Mouse (Mus musculus) CH12.LX (cell line): ENCODE data around the gene Cog3. TPM values are rescaled to one million over a fixed set of nuclear protein-coding genes. Genes with fewer than 3 reads are reported as not detected.

Source experiments
- DNase-seq: peaks from one replicate; pipeline ENCODE4 v3.0.0-alpha.2; 2013; ENCODE audit errors: extremely low read depth
- H3K27ac ChIP-seq: 2 replicates; pipeline ENCODE4 v1.5.1; 2012; ENCODE audit warnings: low read depth, mild to moderate bottlenecking, control low read depth, moderate library complexity; ENCODE audit not compliant: insufficient read depth
- H3K27me3 ChIP-seq: replicated peaks from 2 replicates; pipeline ENCODE3; 2012; ENCODE audit warnings: inconsistent platforms
- H3K36me3 ChIP-seq, 2 experiments: replicated peaks in 1 of 2; 2 replicates each; pipeline versions ENCODE3 to v1.6.1; 2012; ENCODE audit warnings: inconsistent platforms in 1 of 2, low read length in 1 of 2, mild to moderate bottlenecking in 1 of 2, mixed read lengths in 1 of 2, moderate library complexity in 1 of 2; ENCODE audit not compliant: control insufficient read depth in 1 of 2, insufficient read depth in 1 of 2
- H3K4me1 ChIP-seq, 2 experiments: 2 replicates each; pipeline ENCODE4 v1.6.1; 2012; ENCODE audit warnings: inconsistent platforms in 1 of 2, moderate library complexity in 1 of 2; ENCODE audit not compliant: insufficient read depth in 2 of 2, control insufficient read depth in 1 of 2
- H3K4me2 ChIP-seq: 2 replicates; pipeline ENCODE4 v1.6.1; 2012; ENCODE audit warnings: low read depth, mild to moderate bottlenecking, control low read depth; ENCODE audit not compliant: poor library complexity, insufficient read depth, severe bottlenecking
- H3K4me3 ChIP-seq, 3 experiments: fragments of 150-350 bp in 1 of 3; sonication (generic) in 1 of 3; replicated peaks in 1 of 3; 2 replicates each; pipeline versions ENCODE3 to v1.5.1; 2011 to 2012; ENCODE audit warnings: low read depth in 2 of 3, low read length in 2 of 3, mild to moderate bottlenecking in 2 of 3, moderate library complexity in 2 of 3, control low read depth in 1 of 3, improper control_type of control experiment in 1 of 3, inconsistent platforms in 1 of 3, mixed read lengths in 1 of 3; ENCODE audit not compliant: poor library complexity in 1 of 3
- H3K79me2 ChIP-seq: replicated peaks from 2 replicates; pipeline ENCODE4 v1.6.1; 2012; ENCODE audit warnings: mild to moderate bottlenecking, moderate library complexity; ENCODE audit not compliant: control insufficient read depth, poor library complexity, insufficient read depth, severe bottlenecking; ENCODE audit errors: extremely low read depth
- H3K9ac ChIP-seq: 2 replicates; pipeline ENCODE4 v1.6.1; 2012; ENCODE audit warnings: low read depth, mild to moderate bottlenecking, control low read depth, moderate library complexity; ENCODE audit not compliant: insufficient read depth
- H3K9me3 ChIP-seq: replicated peaks from 2 replicates; pipeline ENCODE3; 2012; ENCODE audit warnings: low read length, inconsistent platforms, mixed read lengths
- CHD1 ChIP-seq: IDR thresholded peaks from 2 replicates; pipeline ENCODE4 v1.6.1; 2012; ENCODE audit warnings: low read depth, low read length, improper control_type of control experiment, inconsistent platforms
- ELF1 ChIP-seq: IDR thresholded peaks from 2 replicates; pipeline ENCODE4 v1.6.1; 2014; ENCODE audit warnings: low read depth, mild to moderate bottlenecking, inconsistent platforms, low read length, improper control_type of control experiment
- EP300 ChIP-seq: IDR thresholded peaks from 2 replicates; pipeline ENCODE4 v1.6.1; 2011; ENCODE audit warnings: low read length, improper control_type of control experiment
- HCFC1 ChIP-seq: IDR thresholded peaks from 2 replicates; pipeline ENCODE4 v1.6.1; 2012; ENCODE audit warnings: low read depth, mild to moderate bottlenecking, inconsistent platforms, low read length, improper control_type of control experiment
- JUND ChIP-seq: conservative IDR thresholded peaks from 2 replicates; pipeline ENCODE4 v1.6.1; 2011; ENCODE audit warnings: low read depth, low read length, improper control_type of control experiment
- KAT2A ChIP-seq: IDR thresholded peaks from 2 replicates; pipeline ENCODE4 v1.6.1; 2012; ENCODE audit warnings: low read length, improper control_type of control experiment, inconsistent platforms; ENCODE audit not compliant: insufficient replicate concordance
- MAX ChIP-seq: IDR thresholded peaks from 2 replicates; pipeline ENCODE4 v1.6.1; 2011; ENCODE audit warnings: low read length, improper control_type of control experiment
- MYC ChIP-seq: IDR thresholded peaks from 2 replicates; pipeline ENCODE4 v1.6.1; 2011; ENCODE audit warnings: low read depth, mild to moderate bottlenecking, improper control_type of control experiment, low read length
- NELFE ChIP-seq: IDR thresholded peaks from 2 replicates; pipeline ENCODE4 v1.6.1; 2011; ENCODE audit warnings: low read depth, low read length, improper control_type of control experiment
- POLR2A ChIP-seq: IDR thresholded peaks from 2 replicates; pipeline ENCODE4 v1.6.1; 2011; ENCODE audit warnings: low read depth, mild to moderate bottlenecking, improper control_type of control experiment, low read length
- POLR2AphosphoS2 ChIP-seq: IDR thresholded peaks from 2 replicates; pipeline ENCODE4 v1.6.1; 2011; ENCODE audit warnings: low read depth, low read length, improper control_type of control experiment
- RAD21 ChIP-seq: IDR thresholded peaks from 2 replicates; pipeline ENCODE4 v1.6.1; 2011; ENCODE audit warnings: low read depth, mild to moderate bottlenecking, low read length, improper control_type of control experiment, moderate library complexity
- SMC3 ChIP-seq: IDR thresholded peaks from 2 replicates; pipeline ENCODE4 v1.6.1; 2011; ENCODE audit warnings: low read depth, low read length, improper control_type of control experiment
- TCF12 ChIP-seq: IDR thresholded peaks from 2 replicates; pipeline ENCODE4 v1.6.1; 2014; ENCODE audit warnings: low read depth, mild to moderate bottlenecking, inconsistent platforms, low read length, improper control_type of control experiment
- USF1 ChIP-seq: IDR thresholded peaks from 2 replicates; pipeline ENCODE4 v1.6.1; 2014; ENCODE audit warnings: low read depth, mild to moderate bottlenecking, inconsistent platforms, low read length, improper control_type of control experiment
- USF2 ChIP-seq: conservative IDR thresholded peaks from 2 replicates; pipeline ENCODE4 v1.6.1; 2011; ENCODE audit warnings: low read depth, low read length, improper control_type of control experiment
- ZC3H11A ChIP-seq: IDR thresholded peaks from 2 replicates; pipeline ENCODE4 v1.6.1; 2012; ENCODE audit warnings: low read depth, mild to moderate bottlenecking, inconsistent platforms, low read length, improper control_type of control experiment
- ZKSCAN1 ChIP-seq: IDR thresholded peaks from 2 replicates; pipeline ENCODE4 v1.6.1; 2012; ENCODE audit warnings: low read depth, inconsistent platforms, low read length, improper control_type of control experiment, borderline replicate concordance
- ZNF384 ChIP-seq: IDR thresholded peaks from 2 replicates; pipeline ENCODE4 v1.6.1; 2012; ENCODE audit warnings: low read depth, low read length, improper control_type of control experiment, inconsistent platforms
- dilution Hi-C: fragments of 300-500 bp; cut with MboI; formaldehyde crosslinking; loops from 2 replicates; pipeline ENCODE4 v1.14.3; 2020; ENCODE audit warnings: low sequenced_read_pairs; ENCODE audit not compliant: extremely low pct_unique_long_range_greater_than_20kb, extremely low pct_ligation_motif_present
- in situ Hi-C: fragments of 300-500 bp; cut with MboI; formaldehyde crosslinking; loops from 3 replicates; pipeline ENCODE4 v1.14.3; 2019; ENCODE audit warnings: low sequenced_read_pairs, low pct_ligation_motif_present, low pct_unique_long_range_greater_than_20kb, mixed read lengths
- polyA plus RNA-seq: library from polyadenylated mRNA; unstranded; fragments of >175 nt; gene quantifications from 2 replicates; pipeline ENCODE4 v1.2.1, GENCODE M21; 2012; ENCODE audit warnings: low read depth; ENCODE audit not compliant: insufficient read length
- total RNA-seq, 2 experiments: library from RNA; depleted of rRNA; stranded (reverse); fragments of 300-350 nt in 1 of 2; fragments of >200 nt in 1 of 2; gene quantifications; 2 replicates each; pipeline ENCODE4 v1.2.3; 2012 to 2014

Cog3 gene
- total and polyA plus RNA-seq, 3 experiments, result 13.6 to 21.0 (median 15.3) TPM

- H3K4me1 ChIP-seq, result peaks cover 0 to 5% of the 10 kb centered on the region in 2 experiments; a peak in 2 of 4 replicates
- in situ Hi-C loops (no loop called here), dilution Hi-C loops (no loop called here)
- H3K9ac ChIP-seq, result no peak overlapping the region
- no peaks in the 10 kb centered on the region for H3K36me3 ChIP-seq
- no peak overlapping the region for H3K27ac ChIP-seq
- H3K4me3 ChIP-seq, result no peak overlapping the region
- H3K79me2 ChIP-seq, result no peaks in the 10 kb centered on the region
- peaks cover 18% of the 10 kb centered on the region for H3K27me3 ChIP-seq
- no peak for TF ChIP-seq ELF1
- no peak for TF ChIP-seq CHD1
- no peak for TF ChIP-seq POLR2A
- TF ChIP-seq HCFC1, result no peak
- TF ChIP-seq ZNF384, result no peak
- TF ChIP-seq SMC3, result no peak
- no peak for TF ChIP-seq EP300
- TF ChIP-seq JUND, result no peak
- no peak for TF ChIP-seq ZC3H11A
- TF ChIP-seq ZKSCAN1, result no peak
- no peak for TF ChIP-seq RAD21
- TF ChIP-seq TCF12, result no peak
- no peak for TF ChIP-seq NELFE
- no peak for TF ChIP-seq KAT2A
- TF ChIP-seq MAX, result no peak
- no peak for DNase-seq
- H3K9me3 ChIP-seq, result no peaks in the 10 kb centered on the region
- no peak overlapping the region for H3K4me2 ChIP-seq
Measured at GRCm38 (mm10) chr14:75797769-75798386, 43.6 kb upstream of the Cog3 start.

- no peaks in the 10 kb centered on the region for H3K36me3 ChIP-seq
- TF ChIP-seq ZKSCAN1 (no peak), POLR2AphosphoS2 (no peak), EP300 (no peak), USF1 (no peak), MYC (no peak), USF2 (no peak), KAT2A (no peak)
- dilution Hi-C loops, result no loop called here
- H3K9ac ChIP-seq, result no peak overlapping the region
- H3K9me3 ChIP-seq, result no peaks in the 10 kb centered on the region
- no peak overlapping the region for H3K4me3 ChIP-seq
- no peaks in the 10 kb centered on the region for H3K4me1 ChIP-seq
- in situ Hi-C loops, result no loop called here
- H3K4me2 ChIP-seq, result no peak overlapping the region
- H3K79me2 ChIP-seq, result no peaks in the 10 kb centered on the region
- no peak overlapping the region for H3K27ac ChIP-seq
- peaks cover 16% of the 10 kb centered on the region for H3K27me3 ChIP-seq
- no peak for DNase-seq
Measured at GRCm38 (mm10) chr14:75795918-75796317, 41.6 kb upstream of the Cog3 start.
